Mouse (Mus musculus) layer of hippocampus, postnatal 36 days (tissue): ENCODE measurements around the gene Gngt2. TPM values are rescaled to one million over a fixed set of nuclear protein-coding genes. Genes with fewer than 3 reads are reported as not detected.

Source experiments
- DNase-seq, 2 experiments: peaks; one replicate each; pipeline ENCODE4 v3.0.0; 2022
- total RNA-seq, 2 experiments: library from RNA; stranded (reverse); gene quantifications; 2 replicates each; pipeline ENCODE4 v1.2.3; 2021

Gngt2 gene
- total RNA-seq, 2 experiments from 2014 or later = 3.1 to 4.7 TPM

GRCm38 (mm10) chr11:95826317-95827167, 10.5 kb upstream of the Gngt2 start:
- DNase-seq = no peak

GRCm38 (mm10) chr11:95827168-95827447, 9.9 kb upstream of the Gngt2 start:
- no peak for DNase-seq

DNA sequence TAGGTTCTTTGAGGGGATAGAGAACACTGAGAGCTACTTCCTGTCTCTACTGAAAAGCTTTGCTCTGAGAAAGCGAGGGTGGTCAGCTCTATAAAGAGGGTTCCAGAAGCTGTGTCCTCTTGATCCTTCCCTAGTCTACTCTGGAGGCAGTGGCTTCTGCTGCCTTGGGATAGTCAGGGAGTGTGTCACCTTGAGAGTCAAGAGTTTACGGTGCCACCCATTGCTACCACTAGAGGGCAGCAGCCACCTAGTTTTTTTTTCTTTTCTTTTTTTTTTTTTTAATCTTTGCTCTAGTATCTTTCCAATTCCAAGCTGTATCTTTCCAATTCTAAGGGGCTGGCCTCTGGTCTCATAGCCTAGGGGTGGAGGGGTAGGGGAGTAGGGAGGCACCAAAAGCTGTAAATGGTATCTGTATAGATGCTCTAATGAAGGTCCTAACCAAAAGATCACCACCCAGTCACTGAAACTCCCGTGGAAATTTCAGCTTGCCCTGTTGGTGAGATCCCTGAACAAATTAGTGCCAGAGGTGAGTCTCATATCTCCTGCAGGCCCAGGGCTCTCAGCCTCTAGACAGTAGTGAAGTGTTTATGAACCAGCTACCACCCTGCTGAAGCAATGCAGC, 9.4 kb upstream of the Gngt2 start:
- peak in 1 of 2 experiments; percentile 58 for DNase-seq

DNA sequence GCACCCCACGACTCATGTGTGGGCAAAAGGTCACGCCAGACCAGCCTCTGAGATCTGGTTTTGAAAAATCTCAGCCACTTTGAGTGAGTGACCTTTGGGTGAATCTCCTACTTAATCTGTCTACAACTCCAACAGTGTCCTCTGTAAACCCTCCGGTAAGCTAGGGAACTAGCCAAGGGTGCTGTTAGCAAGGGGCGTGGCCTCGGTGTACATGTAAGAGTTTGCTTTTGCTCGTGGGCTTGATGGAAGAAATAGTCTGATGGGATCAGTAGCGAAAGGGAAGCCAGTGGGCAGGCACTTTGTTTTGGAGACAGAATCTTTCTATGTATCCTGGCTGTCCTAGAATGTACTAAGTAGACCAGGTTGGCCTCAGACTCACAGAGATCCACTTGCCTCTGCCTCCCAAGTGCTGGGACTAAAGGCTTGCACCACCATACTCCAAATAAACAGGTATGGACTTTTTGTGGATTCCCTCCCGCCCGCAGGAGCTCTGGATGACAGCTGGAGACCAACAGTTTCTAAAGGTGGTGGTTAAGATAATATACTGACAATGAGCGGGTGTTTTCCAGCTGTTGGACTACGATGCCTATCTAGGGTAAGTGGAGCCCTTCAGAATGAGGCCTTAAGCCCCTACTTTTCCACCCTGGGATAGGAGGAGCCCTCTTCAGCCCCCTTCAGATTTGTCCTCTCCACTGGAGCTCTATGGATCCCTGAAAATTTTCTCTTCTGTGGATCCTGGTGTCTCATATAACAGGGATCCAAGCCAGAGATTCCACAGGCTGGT, 8.6 kb upstream of the Gngt2 start:
- DNase-seq = no peak

DNA sequence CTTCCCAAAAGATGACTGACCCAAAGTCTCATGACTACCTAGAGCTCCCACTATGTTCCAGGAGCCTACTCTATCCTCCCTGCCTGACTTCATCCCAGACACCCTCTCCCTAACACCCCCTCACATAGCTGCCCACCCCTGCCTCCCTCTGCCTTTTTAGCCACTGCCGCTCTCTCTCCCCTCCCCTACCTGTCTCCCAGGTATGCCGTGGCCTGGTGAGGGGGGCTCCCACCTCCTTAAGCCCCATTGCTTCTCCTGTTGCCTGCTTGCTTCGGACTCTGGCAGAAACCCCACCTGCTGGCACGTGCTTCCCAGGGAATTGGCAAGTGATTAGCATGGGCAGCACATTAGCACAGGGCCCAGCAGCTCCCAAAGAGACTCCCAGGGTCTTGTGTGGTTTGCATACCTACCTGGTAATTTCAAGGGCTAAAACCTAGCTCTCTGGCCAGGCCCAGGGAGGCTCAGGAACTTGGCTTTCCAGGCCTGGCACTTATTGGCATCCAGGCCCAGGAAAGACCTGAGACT, 7.4 kb upstream of the Gngt2 start:
- no peak for DNase-seq

DNA sequence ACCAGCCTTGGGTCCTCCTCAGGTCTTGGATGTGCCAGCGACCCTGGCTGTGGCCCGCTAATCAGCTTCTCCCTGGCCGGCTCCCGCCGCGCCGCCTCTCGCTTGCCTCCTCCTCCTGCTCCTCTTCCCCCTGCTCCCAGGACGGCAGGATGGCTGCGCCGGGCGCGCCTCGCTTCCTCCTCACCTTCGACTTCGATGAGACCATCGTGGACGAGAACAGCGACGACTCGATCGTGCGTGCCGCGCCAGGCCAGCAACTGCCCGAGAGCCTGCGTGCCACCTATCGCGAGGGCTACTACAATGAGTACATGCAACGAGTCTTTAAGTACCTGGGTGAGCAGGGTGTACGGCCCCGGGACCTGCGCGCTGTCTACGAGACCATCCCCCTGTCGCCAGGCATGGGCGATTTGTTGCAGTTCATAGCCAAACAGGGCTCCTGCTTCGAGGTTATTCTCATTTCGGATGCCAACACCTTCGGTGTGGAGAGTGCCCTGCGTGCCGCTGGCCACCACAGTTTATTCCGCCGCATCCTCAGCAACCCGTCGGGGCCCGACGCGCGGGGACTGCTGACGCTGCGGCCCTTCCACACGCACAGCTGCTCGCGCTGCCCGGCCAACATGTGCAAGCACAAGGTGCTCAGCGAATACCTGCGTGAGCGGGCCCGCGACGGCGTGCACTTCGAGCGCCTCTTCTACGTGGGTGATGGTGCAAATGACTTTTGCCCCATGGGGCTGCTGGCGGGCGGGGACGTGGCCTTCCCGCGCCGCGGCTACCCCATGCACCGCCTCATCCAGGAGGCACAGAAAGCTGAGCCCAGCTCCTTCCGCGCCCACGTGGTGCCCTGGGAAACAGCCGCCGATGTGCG, 6.4 kb upstream of the Gngt2 start:
- DNase-seq = no peak

DNA sequence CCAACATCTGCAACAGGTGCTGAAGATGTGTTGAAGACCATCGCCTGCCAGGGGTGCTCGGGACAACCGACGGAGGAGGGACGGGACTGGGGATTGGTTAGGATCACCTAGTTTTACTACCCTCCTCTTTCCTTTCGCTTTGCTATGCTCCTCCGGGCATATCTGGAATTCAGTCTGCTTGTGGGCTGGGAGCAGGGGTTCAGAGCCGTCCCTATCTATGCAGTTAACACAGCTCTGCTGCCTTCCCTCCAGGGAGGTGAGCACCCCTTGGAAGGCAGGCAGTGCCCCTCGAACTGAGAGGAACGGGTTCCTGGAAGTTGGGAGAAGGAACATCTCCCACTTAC, 5.8 kb upstream of the Gngt2 start:
- DNase-seq = no peak

GRCm38 (mm10) chr11:95831641-95832040, 5.4 kb upstream of the Gngt2 start:
- DNase-seq = no peak

DNA sequence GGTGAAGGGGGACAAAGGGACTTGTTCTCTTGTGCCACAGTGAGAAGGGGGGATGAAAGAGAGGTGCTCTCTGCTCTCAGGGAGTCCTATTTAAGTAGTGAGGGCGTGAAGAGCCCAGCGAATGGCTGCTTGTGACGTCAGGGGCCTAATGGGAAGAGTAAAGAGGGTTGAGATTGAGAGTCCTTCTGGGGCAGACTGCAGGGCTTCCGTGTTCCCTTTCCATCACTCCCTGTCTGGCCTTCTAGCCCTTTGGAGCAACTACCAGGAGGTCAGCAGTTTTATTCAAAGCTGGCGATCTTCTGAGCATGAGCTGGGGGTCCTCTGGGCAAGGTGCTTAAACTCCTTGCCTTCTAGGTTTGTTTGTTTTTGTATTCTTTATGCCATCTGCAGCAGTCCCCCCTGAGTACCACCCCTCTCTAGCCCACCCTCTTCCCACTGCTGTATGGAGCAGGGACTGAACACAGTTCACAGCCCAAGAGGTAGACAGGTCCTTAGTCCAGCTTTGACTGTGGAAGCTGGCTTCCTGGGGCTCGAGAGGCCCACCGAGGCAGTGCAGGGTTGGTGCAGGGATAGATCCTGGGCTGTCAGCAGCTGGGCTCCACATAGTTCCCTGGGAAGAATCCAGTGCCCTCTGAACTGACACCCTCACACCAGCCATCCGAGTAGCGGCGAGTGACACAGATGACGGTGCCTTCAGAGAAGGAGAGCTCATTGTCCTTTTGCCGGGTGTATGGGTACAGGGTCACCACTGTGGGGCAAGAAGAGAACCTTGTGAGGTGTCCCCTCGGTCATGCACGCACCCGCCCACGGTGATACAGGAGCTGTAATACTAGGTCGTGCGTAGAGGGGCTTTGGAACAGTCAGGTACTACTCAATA, 4.6 kb upstream of the Gngt2 start:
- no peak for DNase-seq

- no peak for DNase-seq
Observed at GRCm38 (mm10) chr11:95833006-95833570, 3.9 kb upstream of the Gngt2 start.

DNA sequence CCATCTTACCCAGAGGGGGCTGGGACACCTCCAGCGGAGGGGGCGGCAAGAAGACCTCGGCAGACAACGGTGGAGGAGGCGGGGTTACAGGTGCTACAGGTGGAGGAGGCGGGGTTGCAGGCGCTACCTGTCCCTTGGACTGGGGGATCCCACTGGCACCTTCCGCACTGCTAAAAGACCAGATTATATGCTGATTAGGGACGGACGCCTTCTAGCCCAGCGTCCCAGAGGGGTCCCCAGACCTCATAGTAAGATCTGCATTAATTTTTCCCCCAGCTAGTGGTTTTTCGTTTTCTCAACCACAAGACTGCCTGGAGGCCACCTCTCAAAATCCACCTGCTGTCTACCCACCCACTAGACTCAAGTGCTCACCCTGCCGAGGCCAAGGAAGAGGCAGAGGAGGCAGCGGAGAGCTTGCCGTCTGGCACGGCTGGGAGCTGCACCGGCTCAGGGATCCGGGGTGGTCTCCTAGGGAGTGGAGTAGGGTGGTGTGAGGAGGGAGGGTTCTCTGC, 3.3 kb upstream of the Gngt2 start:
- DNase-seq = no peak

GRCm38 (mm10) chr11:95834143-95834667, 2.8 kb upstream of the Gngt2 start:
- no peak for DNase-seq

- DNase-seq = no peak
Observed at GRCm38 (mm10) chr11:95834742-95835710, 2.0 kb upstream of the Gngt2 start.

DNA sequence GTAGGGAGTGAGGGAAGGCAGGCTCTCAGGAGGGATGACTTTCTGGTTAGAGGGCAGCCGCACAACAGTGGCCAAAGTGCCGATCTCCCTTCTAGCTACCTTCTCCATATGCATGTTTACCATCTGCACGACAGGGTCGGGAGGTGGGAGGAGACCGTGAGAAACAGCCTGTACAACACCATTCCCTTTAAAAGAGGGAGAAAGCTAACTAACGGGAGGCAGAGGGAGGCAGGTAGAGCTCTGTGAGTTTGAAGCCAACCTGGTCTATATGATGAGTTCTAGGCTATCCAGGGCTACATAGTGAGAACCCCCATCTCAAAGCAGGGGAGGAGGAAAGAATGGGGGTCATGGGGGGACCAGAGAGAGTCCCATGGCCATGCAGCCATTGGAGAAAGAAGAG, 1.2 kb upstream of the Gngt2 start:
- DNase-seq = no peak

GRCm38 (mm10) chr11:95836433-95836832, 583 bp upstream of the Gngt2 start:
- DNase-seq = no peak

GRCm38 (mm10) chr11:95838598-95838997, 1.6 kb downstream of the Gngt2 start:
- DNase-seq = no peak

DNA sequence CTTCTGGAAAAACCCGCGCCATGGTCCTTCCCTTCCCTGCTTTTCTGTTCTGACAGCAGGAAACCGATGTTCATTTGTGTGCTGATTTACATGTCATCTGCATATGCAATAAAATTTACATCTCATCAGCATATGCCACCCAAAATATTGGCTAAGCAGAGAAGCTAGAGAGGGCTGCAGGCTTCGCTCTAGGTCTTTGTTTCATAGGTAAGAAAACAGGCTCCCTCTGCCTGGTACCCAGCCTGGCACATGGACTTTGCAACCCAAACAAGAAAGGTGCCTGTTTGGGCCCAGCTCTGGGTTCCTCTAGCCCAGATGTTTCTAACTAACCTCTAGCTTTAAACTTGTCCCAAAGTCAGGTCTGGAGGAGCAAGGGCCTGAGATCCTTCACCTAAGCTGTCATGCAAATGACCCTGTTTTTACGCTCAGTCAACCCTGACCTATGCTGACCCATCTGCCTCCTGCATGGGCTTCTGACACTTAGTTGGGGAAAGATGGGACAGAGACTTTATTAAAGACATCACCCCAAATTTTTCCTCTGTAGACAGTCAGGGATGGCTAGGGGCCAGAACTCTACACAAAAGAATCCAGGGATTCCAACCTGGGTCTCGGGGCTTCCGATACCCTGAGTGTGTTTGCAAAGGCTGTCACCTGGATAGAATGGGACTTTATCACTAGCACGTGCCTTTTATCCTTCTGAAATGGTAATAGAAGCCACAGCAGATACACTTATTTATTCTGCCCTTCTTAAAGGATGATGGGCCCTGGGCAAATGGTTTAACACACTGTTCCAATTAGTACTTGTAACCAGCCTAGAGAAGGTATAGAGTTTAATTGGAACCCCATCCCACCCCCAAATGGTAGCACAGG, 2.2 kb downstream of the Gngt2 start:
- DNase-seq = no peak
